Mouse (Mus musculus) kidney, embryonic 15.5 days (tissue): ENCODE results near the gene Orc1. TPM values are rescaled to one million over a fixed set of nuclear protein-coding genes. Genes with fewer than 3 reads are reported as not detected.

Experiments used
- ATAC-seq: fragments of 200-750 bp; cut with Nextera tagmentation; replicated peaks from 2 replicates; pipeline ENCODE4 v1.8.0; 2017; ENCODE audit warnings: moderate TSS enrichment; ENCODE audit not compliant: low FRiP score
- H3K27ac ChIP-seq: fragments of 300-500 bp; sonication (generic); 2 replicates; pipeline ENCODE4 v1.5.1; 2015; ENCODE audit warnings: mild to moderate bottlenecking, inconsistent platforms
- H3K27me3 ChIP-seq: fragments of 300-500 bp; sonication (generic); 2 replicates; pipeline ENCODE4 v1.6.1; 2015; ENCODE audit warnings: inconsistent platforms
- H3K36me3 ChIP-seq: fragments of 300-500 bp; sonication (generic); 2 replicates; pipeline ENCODE4 v1.6.1; 2015; ENCODE audit warnings: inconsistent platforms
- H3K4me1 ChIP-seq: fragments of 300-500 bp; sonication (generic); 2 replicates; pipeline ENCODE4 v1.6.1; 2015; ENCODE audit warnings: inconsistent platforms
- H3K4me2 ChIP-seq: fragments of 300-500 bp; sonication (generic); 2 replicates; pipeline ENCODE4 v1.6.1; 2015; ENCODE audit warnings: moderate library complexity, mild to moderate bottlenecking, inconsistent platforms
- H3K4me3 ChIP-seq: fragments of 300-500 bp; sonication (generic); replicated peaks from 2 replicates; pipeline ENCODE4 v1.5.1; 2015; ENCODE audit warnings: mild to moderate bottlenecking, inconsistent platforms
- H3K9ac ChIP-seq: fragments of 300-500 bp; sonication (generic); 2 replicates; pipeline ENCODE4 v1.6.1; 2015; ENCODE audit warnings: mild to moderate bottlenecking, inconsistent platforms
- H3K9me3 ChIP-seq: fragments of 300-500 bp; sonication (generic); replicated peaks from 2 replicates; pipeline ENCODE4 v1.6.1; 2016; ENCODE audit warnings: inconsistent platforms
- WGBS: fragments of 180-500 bp; shearing (Covaris S2); methylation state at CpG from one replicate; pipeline ENCODE4 v1.1.7; 2015; ENCODE audit warnings: mixed read lengths; 5-methylcytosine and 5-hydroxymethylcytosine counted together
- polyA plus RNA-seq: library from polyadenylated mRNA; unstranded; fragments of >200 nt; fragmentation: Nextera tagmentation; extraction: Ambion mirVana; gene quantifications from 2 replicates; pipeline ENCODE4 v1.2.1, GENCODE M21; 2015

The Orc1 gene
- 10.7 and 12.0 TPM in 2 replicates for polyA plus RNA-seq

DNA sequence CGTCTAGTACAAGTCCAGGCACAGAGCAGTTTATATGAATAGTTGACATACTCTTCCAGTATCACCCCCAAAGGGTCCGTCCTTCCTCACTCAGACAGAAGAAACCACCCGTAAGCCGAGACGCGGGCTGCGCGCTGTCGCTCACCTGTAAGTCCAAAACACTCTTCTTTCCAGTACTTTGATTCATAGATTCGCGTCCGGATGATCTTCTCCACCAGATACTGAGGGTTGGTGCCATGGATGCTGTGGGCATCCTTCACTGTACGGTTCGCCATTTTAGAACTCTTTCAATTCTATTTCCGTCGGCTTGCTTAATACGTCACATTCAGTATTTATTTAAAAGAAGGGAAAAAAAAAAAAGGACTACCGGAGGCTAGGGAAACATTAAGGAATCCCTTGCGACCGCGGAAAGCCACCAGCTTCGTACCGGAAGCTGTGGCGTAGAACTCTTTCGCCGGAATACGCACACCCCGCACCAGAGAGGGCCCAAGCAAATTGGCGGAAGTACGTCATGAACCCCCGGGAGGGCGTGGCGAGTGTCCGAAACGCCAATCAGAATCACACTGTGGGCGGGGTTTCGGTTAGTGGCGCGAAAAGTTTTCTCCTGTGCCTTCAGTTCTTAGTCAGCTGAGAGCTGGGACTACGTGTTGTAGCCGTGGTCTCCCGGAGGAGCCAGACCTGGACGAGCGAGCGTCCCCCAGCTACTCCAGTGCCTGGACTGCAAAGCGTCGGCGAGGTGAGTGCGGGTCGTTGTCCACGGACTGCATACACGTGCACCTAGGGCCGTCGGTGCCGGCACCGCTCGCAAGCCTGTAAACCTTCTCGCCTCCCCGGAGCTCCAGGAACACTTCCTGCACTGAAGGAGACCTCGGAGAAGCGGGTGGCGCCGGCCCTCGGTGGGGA lies at the start of gene Orc1, which contains the start of gene Prpf38a:
TSS of gene Orc1 (plus strand) at position 584 of the 903 bp plus-strand sequence.
TSS of gene Prpf38a (minus strand) at position 497 of the 903 bp plus-strand sequence.
- Histone ChIP-seq H3K4me2 (peak within 1 kb of the TSS; percentile 81), H3K9ac (peak within 1 kb of the TSS; percentile 73)
- WGBS: under 1% methylated on average over 64 of the region's 64 CpGs

DNA sequence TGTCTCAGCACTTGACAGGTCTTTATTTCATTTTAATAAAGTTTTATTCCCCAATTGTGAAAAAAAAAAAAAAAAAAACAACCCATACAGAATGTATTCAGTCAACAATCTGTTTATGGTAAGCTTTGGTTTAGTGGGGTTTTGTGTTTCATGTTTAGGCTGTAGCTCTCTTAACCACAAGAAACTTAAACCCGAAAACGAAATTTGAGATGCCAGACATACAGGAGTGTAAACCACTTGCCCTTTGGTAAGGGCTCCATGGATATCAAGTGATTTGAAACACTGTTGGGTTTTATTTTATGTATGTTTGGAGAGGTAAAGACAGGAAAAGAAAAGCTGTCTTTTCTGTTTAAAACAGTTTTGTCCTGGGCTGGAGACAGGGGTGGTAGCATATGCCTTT lies 39.5 kb upstream of the Orc1 start:
- Histone ChIP-seq H3K27me3 (no peaks in the 10 kb centered on the region), H3K4me3 (no peak overlapping the region), H3K36me3 (peaks cover 35% of the 10 kb centered on the region), H3K4me1 (no peaks in the 10 kb centered on the region), H3K9me3 (no peaks in the 10 kb centered on the region), H3K9ac (no peak overlapping the region), H3K4me2 (no peak overlapping the region), H3K27ac (no peak overlapping the region)
- 65% methylated on average over 2 of the region's 2 CpGs for WGBS
- no peak for ATAC-seq

More for the DNA sequence above, at the start of gene Orc1, which contains the start of gene Prpf38a:
- peak within 1 kb of the TSS; percentile 75 for H3K27ac ChIP-seq
- H3K36me3 ChIP-seq: peaks cover 25% of the 10 kb centered on the region
- H3K27me3 ChIP-seq: no peaks in the 10 kb centered on the region
- no peaks in the 10 kb centered on the region for H3K9me3 ChIP-seq
- peaks cover 29% of the 10 kb centered on the region for H3K4me1 ChIP-seq
- peak within 1 kb of the TSS; percentile 93 for H3K4me3 ChIP-seq
- peak; percentile 98 for ATAC-seq

DNA sequence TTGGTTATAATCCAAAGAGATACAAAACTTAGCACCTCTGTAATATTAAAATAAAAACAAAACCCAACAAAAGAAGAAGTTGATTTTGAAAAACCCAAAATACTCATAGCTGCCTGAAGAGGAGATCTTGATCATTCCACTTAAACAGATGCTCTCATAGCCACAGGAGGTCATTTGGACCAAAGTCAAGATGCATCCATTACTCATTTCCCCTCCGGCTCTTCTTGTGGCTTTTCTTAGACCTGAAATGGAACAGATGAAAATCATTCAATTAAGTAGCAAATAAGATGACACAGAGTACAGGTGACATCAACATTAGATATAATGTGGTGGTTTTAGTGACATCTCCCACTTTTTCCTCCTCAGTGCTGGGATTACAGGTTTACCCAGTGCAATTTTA lies 14.2 kb upstream of the Orc1 start:
- ATAC-seq: no peak
- no peak overlapping the region for H3K27ac ChIP-seq

DNA sequence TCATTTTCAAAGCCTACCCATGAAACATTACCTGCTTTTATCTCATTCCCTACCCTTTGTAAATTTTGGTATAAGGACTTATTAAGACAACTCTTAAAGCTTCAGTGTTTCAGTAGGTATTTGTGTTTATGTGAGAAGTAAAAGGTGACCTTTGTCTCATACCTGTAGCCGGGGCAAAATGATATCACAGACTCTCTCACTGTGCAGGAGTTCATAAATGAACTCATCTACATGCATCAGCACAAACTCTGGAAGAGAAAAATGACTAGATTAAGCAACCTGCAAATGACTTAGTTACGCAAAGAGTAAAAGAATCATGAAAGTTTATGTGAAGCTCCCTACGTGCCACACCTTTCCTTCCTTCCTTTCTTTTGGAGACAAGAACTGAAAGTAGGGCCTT lies 6.6 kb upstream of the Orc1 start:
- Histone ChIP-seq H3K9me3 (no peaks in the 10 kb centered on the region), H3K4me1 (peaks cover 6% of the 10 kb centered on the region), H3K36me3 (peaks cover 76% of the 10 kb centered on the region), H3K4me3 (no peak overlapping the region), H3K9ac (no peak overlapping the region), H3K27me3 (no peaks in the 10 kb centered on the region), H3K27ac (no peak overlapping the region), H3K4me2 (no peak overlapping the region)
- ATAC-seq: no peak
- 95% methylated on average over 3 of the region's 3 CpGs for whole genome bisulfite sequencing

More for the DNA sequence above, 14.2 kb upstream of the Orc1 start:
- no peak overlapping the region for H3K9ac ChIP-seq
- H3K4me1 ChIP-seq: no peaks in the 10 kb centered on the region
- no peak overlapping the region for H3K4me2 ChIP-seq
- 78% methylated on average over 1 of the region's 1 CpGs for WGBS
- H3K27me3 ChIP-seq: no peaks in the 10 kb centered on the region
- peaks cover 93% of the 10 kb centered on the region for H3K36me3 ChIP-seq
- no peaks in the 10 kb centered on the region for H3K9me3 ChIP-seq
- no peak overlapping the region for H3K4me3 ChIP-seq

DNA sequence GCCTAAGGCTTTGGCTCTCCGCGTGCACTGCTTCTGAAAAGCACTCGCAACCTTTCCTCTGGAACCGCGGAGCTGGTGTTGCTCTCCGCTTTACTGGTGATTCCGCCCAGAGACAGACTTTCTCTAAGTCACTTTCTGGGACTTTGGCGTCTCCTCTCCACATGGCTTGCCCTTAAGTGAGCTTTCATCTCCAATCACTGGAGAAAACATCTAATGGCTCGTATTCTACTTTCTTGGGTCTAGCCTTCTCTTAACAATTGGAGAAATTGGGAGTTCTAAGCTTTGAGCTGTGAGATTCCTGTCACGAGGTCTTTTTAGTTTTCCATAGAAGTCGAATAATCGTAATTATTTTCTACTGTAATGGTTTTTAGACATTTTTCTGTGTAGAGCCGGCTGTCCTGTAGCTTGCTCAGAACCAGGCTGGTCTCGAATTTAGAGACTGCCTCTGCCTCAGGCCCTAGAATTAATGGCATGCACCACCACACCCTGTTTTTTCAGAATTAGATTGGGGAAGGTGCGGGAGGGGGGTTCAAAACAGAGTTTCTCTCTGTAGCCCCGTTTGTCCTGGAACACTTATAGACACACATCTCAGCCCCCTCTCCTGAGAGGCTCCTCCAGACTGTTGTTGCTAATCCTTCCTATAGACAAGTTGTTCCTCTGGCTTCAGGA lies 654 bp downstream of the Orc1 start:
- H3K9me3 ChIP-seq: no peaks in the 10 kb centered on the region
- ATAC-seq: no peak
- H3K9ac ChIP-seq: peak overlapping the region; percentile 73
- H3K27ac ChIP-seq: peak overlapping the region; percentile 75
- peak overlapping the region; percentile 81 for H3K4me2 ChIP-seq
- under 1% methylated on average over 16 of the region's 16 CpGs for WGBS
- no peaks in the 10 kb centered on the region for H3K27me3 ChIP-seq
- peaks cover 18% of the 10 kb centered on the region for H3K36me3 ChIP-seq
- peaks cover 29% of the 10 kb centered on the region for H3K4me1 ChIP-seq
- peak overlapping the region; percentile 93 for H3K4me3 ChIP-seq

DNA sequence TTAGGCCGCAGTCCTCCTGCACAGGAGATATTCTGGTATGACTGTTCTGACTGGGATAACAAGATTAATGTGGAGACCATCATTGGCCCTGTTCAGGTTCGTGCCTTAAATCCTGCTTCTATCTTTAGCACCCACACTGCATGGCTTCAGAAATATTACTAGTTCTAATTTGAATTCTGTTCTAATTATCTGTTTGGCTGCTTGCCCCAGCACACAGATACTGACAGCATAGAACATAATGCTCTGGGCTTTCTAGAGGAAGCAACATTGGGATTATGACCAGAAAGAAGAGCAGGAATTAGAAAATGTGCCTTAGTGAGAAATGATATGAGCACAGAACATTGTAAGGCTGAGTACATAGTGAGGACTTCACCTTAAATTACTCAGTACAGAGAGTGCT lies 14.2 kb downstream of the Orc1 start:
- Histone ChIP-seq H3K27me3 (no peaks in the 10 kb centered on the region), H3K9ac (no peak overlapping the region), H3K4me2 (no peak overlapping the region), H3K4me3 (no peak overlapping the region), H3K36me3 (peaks cover 39% of the 10 kb centered on the region), H3K4me1 (no peaks in the 10 kb centered on the region), H3K9me3 (no peaks in the 10 kb centered on the region), H3K27ac (no peak overlapping the region)
- ATAC-seq: no peak
- WGBS: 89% methylated on average over 2 of the region's 2 CpGs

DNA sequence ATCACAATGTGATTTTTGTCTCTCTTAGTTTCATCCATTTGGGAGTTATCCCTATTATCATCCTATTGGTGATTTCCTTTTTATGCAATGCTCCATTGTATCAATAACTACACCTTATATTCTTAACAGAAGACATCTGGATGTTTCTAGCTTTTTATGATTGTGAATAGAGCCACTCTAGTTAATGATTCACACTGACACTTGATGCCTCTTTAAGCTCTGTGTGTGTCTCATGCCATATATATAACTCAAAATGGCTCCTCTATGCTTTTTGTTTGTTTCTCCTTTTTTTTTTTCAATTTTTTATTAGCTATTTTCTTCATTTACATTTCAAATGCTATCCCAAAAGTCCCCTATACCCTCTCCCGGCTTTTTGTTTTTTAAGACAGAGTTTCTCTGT lies 16.6 kb downstream of the Orc1 start:
- Histone ChIP-seq H3K27ac (no peak overlapping the region), H3K36me3 (peaks cover 51% of the 10 kb centered on the region), H3K4me3 (no peak overlapping the region), H3K4me2 (no peak overlapping the region), H3K9ac (no peak overlapping the region), H3K9me3 (no peaks in the 10 kb centered on the region), H3K4me1 (no peaks in the 10 kb centered on the region), H3K27me3 (no peaks in the 10 kb centered on the region)
- no peak for ATAC-seq
- WGBS: 89% methylated on average over 1 of the region's 1 CpGs

DNA sequence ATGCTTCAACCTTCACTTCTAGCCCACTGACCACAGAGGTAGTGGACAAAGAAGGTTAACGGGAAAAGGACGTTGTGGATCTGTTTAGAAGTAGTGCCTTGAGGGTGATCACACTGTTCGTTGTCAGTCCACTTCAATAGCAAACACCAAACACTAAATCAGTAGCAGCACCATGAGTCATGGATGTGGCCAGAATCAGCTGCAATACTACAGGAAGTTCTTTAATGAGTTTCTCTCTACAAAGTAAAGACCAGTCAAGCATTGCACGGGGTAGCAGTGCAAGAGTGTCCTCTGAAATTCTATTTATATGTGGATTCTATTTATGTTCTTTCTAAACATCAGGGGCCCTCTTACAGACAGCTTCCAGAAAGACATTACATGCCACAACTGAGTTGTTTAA lies 19.1 kb downstream of the Orc1 start:
- Histone ChIP-seq H3K27ac (no peak overlapping the region), H3K27me3 (no peaks in the 10 kb centered on the region), H3K9me3 (peaks cover 5% of the 10 kb centered on the region; the same call in 1 of the 2 replicates), H3K9ac (no peak overlapping the region), H3K4me1 (no peaks in the 10 kb centered on the region), H3K4me2 (no peak overlapping the region), H3K4me3 (no peak overlapping the region), H3K36me3 (peaks cover 62% of the 10 kb centered on the region)
- no peak for ATAC-seq
- whole genome bisulfite sequencing: 68% methylated on average over 4 of the region's 4 CpGs

DNA sequence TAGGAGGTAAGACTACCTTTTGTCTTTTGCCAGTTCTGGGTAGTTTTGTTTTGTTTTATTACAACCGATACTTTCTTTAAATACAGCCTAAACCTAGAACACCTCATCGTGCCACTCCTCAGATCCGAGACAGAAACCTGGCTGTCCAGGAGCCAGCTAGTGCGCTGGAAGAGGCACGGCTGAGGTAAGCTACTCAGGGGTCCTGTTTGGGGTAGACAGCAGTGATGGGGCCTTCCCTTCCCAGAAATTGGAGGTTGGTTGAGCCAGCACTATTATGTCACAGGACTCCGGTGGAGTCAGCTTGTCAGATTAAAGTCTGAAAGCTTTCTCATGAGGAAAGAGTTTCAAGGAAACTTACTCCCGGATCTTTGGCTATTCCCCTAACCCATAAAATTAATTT lies 22.6 kb downstream of the Orc1 start:
- no peaks in the 10 kb centered on the region for H3K27me3 ChIP-seq
- ATAC-seq: no peak
- H3K27ac ChIP-seq: no peak overlapping the region
- H3K36me3 ChIP-seq: peaks cover 78% of the 10 kb centered on the region
- H3K4me3 ChIP-seq: no peak overlapping the region
- H3K4me1 ChIP-seq: no peaks in the 10 kb centered on the region
- no peak overlapping the region for H3K4me2 ChIP-seq
- H3K9ac ChIP-seq: no peak overlapping the region
- H3K9me3 ChIP-seq: peaks cover 5% of the 10 kb centered on the region; the same call in 1 of the 2 replicates
- WGBS: 92% methylated on average over 7 of the region's 7 CpGs

DNA sequence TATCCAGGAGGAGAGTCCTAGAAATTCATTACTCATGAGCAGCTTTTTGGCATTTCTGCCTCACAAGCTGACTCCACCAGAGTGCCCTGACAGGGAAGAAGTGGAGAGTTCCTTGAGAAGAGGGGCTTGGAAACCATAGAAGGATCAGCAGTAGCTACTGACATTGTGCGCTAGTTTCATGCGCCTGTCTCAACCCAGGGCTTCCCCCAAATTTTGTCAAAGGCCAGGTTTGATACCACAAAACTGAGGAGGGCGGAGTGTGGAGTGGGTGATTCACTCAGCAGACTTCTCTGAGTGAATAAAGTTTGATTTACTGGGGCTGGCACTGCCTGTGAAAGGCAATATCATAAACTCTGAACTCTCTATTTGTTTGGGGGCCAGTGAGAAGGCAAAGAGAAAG lies 29.4 kb downstream of the Orc1 start:
- no peak overlapping the region for H3K27ac ChIP-seq
- H3K36me3 ChIP-seq: peaks cover 61% of the 10 kb centered on the region
- H3K4me2 ChIP-seq: no peak overlapping the region
- no peak for ATAC-seq
- no peaks in the 10 kb centered on the region for H3K4me1 ChIP-seq
- no peak overlapping the region for H3K9ac ChIP-seq
- no peaks in the 10 kb centered on the region for H3K27me3 ChIP-seq
- no peaks in the 10 kb centered on the region for H3K9me3 ChIP-seq
- no peak overlapping the region for H3K4me3 ChIP-seq
- 87% methylated on average over 3 of the region's 3 CpGs for WGBS

DNA sequence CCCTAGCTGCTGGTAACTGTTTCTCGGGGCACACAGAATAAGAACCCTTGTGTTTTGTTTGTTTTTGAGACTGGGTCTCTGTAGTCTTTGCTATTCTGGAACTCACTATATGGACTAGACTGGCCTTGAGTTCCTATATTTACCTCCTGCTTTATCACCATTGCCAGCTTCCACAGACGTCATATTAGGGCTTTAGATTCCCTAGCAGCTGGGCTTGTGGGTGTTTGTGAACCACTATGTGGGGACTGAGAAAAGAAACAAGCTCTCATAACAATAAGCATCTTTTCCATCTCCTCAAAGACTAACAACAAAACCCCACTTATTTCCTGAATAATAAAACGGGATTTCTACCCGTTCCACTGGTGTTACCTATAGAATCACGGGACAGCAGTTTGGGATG lies 31.7 kb downstream of the Orc1 start:
- H3K36me3 ChIP-seq: peaks cover 44% of the 10 kb centered on the region
- no peak for ATAC-seq
- no peak overlapping the region for H3K9ac ChIP-seq
- no peaks in the 10 kb centered on the region for H3K27me3 ChIP-seq
- H3K4me3 ChIP-seq: no peak overlapping the region
- H3K27ac ChIP-seq: no peak overlapping the region
- 92% methylated on average over 5 of the region's 5 CpGs for WGBS
- no peaks in the 10 kb centered on the region for H3K4me1 ChIP-seq
- H3K4me2 ChIP-seq: no peak overlapping the region
- no peaks in the 10 kb centered on the region for H3K9me3 ChIP-seq

DNA sequence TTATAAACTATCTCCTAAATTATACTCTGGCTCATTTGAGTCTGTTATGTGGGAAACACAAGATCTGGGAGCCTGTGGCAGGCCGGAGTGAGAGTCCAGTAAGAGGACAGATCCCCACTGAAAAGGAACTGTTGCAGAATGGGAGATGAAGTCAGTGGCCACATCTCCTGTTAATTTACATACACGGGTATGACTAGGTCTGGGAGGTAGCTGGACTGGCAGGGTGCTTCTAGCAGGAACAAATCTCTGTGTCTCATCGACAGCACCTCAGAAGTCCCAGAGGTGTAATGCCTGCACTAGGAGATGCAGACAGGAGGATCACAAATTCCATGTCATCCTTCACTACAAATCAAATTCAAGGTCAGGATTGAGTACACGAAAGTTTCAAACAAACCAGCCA lies 39.4 kb downstream of the Orc1 start:
- 67% methylated on average over 4 of the region's 4 CpGs for WGBS
- peak overlapping the region; percentile 84 for H3K9ac ChIP-seq

More for the DNA sequence above, 39.4 kb downstream of the Orc1 start:
- H3K27me3 ChIP-seq: no peaks in the 10 kb centered on the region
- H3K4me1 ChIP-seq: peaks cover 22% of the 10 kb centered on the region
- H3K27ac ChIP-seq: peak overlapping the region; percentile 91
- H3K9me3 ChIP-seq: no peaks in the 10 kb centered on the region
- H3K4me2 ChIP-seq: peak overlapping the region; percentile 87
- H3K36me3 ChIP-seq: peaks cover 16% of the 10 kb centered on the region; the same call in 1 of the 2 replicates
- ATAC-seq: no peak
- peak overlapping the region; percentile 74; the same call in 1 of the 2 replicates for H3K4me3 ChIP-seq
